Mouse (Mus musculus): ENCODE measurements around the gene Fndc7.

GRCm38 (mm10) chr3:108898640-108899039, 8.8 kb upstream of the Fndc7 start:
- TF ChIP-seq CTCF (IDR thresholded peaks at IDR 0.05; ENCODE audit: insufficient read depth, low read length) (no peak), POLR2A (IDR thresholded peaks at IDR 0.05; ENCODE audit: borderline replicate concordance, extremely low read depth, low read depth, low read length) (no peak)
